Mouse (Mus musculus): Measurements from ENCODE around the gene Bnc1. TPM values are rescaled to one million over a fixed set of nuclear protein-coding genes. Genes with fewer than 3 reads are reported as not detected.

Bnc1 gene
- polyA plus RNA-seq, 1 experiment from 2014 or later, result 0.87 TPM

GRCm38 (mm10) chr7:82004228-82004627, 12.1 kb upstream of the Bnc1 start:
- no peak for DNase-seq (ENCODE audit: low spot score)
- WGBS, result 65% methylated on average over 2 of the region's 2 CpGs
- ATAC-seq (ENCODE audit: low FRiP score, low TSS enrichment), result no peak

GRCm38 (mm10) chr7:81999816-82000215, 7.7 kb upstream of the Bnc1 start:
- Histone ChIP-seq H3K4me1 (replicated peaks; ENCODE audit: control insufficient read depth, insufficient read depth) (no peaks in the 10 kb centered on the region), H3K4me3 (ENCODE audit: low read depth, low read length) (no peak overlapping the region), H3K4me2 (replicated peaks; ENCODE audit: low read depth) (no peak overlapping the region), H3K27ac (replicated peaks) (no peak overlapping the region), H3K9me3 (ENCODE audit: control insufficient read depth, low read length) (no peaks in the 10 kb centered on the region), H3K36me3 (ENCODE audit: control insufficient read depth, insufficient read depth, low read length) (no peaks in the 10 kb centered on the region), H3K27me3 (ENCODE audit: control insufficient read depth, insufficient read depth, low read length) (no peaks in the 10 kb centered on the region), H3K9ac (ENCODE audit: low read length) (no peak overlapping the region)
- TF ChIP-seq CTCF (IDR thresholded peaks at IDR 0.05; ENCODE audit: low read depth), result no peak
- TF ChIP-seq EP300 (optimal IDR thresholded peaks at IDR 0.05), result no peak
- ATAC-seq (ENCODE audit: low FRiP score, low TSS enrichment), result no peak
- DNase-seq (ENCODE audit: low spot score), result no peak
- 53% methylated on average over 2 of the region's 2 CpGs for WGBS

More at GRCm38 (mm10) chr7:82004228-82004627, 12.1 kb upstream of the Bnc1 start:
- no peak overlapping the region for H3K27ac ChIP-seq (replicated peaks)
- H3K27me3 ChIP-seq (ENCODE audit: control insufficient read depth, insufficient read depth, low read length), result no peaks in the 10 kb centered on the region
- H3K9me3 ChIP-seq (ENCODE audit: control insufficient read depth, low read length), result no peaks in the 10 kb centered on the region
- no peaks in the 10 kb centered on the region for H3K36me3 ChIP-seq (ENCODE audit: control insufficient read depth, insufficient read depth, low read length)
- no peak overlapping the region for H3K4me3 ChIP-seq (ENCODE audit: low read depth, low read length)
- H3K4me2 ChIP-seq (replicated peaks; ENCODE audit: low read depth), result no peak overlapping the region
- TF ChIP-seq EP300 (optimal IDR thresholded peaks at IDR 0.05) (no peak), CTCF (IDR thresholded peaks at IDR 0.05; ENCODE audit: low read depth) (no peak)
- H3K4me1 ChIP-seq (replicated peaks; ENCODE audit: control insufficient read depth, insufficient read depth), result no peaks in the 10 kb centered on the region
- no peak overlapping the region for H3K9ac ChIP-seq (ENCODE audit: low read length)

- Histone ChIP-seq H3K27ac (replicated peaks) (no peak overlapping the region), H3K4me1 (replicated peaks; ENCODE audit: control insufficient read depth, insufficient read depth) (no peaks in the 10 kb centered on the region), H3K9me3 (ENCODE audit: control insufficient read depth, low read length) (no peaks in the 10 kb centered on the region), H3K4me2 (replicated peaks; ENCODE audit: low read depth) (no peak overlapping the region), H3K36me3 (ENCODE audit: control insufficient read depth, insufficient read depth, low read length) (no peaks in the 10 kb centered on the region), H3K9ac (ENCODE audit: low read length) (no peak overlapping the region), H3K4me3 (ENCODE audit: low read depth, low read length) (no peak overlapping the region), H3K27me3 (ENCODE audit: control insufficient read depth, insufficient read depth, low read length) (no peaks in the 10 kb centered on the region)
- no peak for TF ChIP-seq CTCF (IDR thresholded peaks at IDR 0.05; ENCODE audit: low read depth)
- TF ChIP-seq EP300 (optimal IDR thresholded peaks at IDR 0.05), result no peak
- DNase-seq (ENCODE audit: low spot score), result no peak
- no peak for ATAC-seq (ENCODE audit: low FRiP score, low TSS enrichment)
- 56% methylated on average over 7 of the region's 7 CpGs for WGBS
Observed at GRCm38 (mm10) chr7:81999372-81999771, 7.3 kb upstream of the Bnc1 start.

GRCm38 (mm10) chr7:81995975-81996374, 3.9 kb upstream of the Bnc1 start:
- H3K27me3 ChIP-seq (ENCODE audit: control insufficient read depth, insufficient read depth, low read length), result peaks cover 10% of the 10 kb centered on the region
- ATAC-seq (ENCODE audit: low FRiP score, low TSS enrichment) (peak; percentile 51; the same call in 1 of the 2 replicates), DNase-seq (ENCODE audit: low spot score) (peak; percentile 21)
- H3K9ac ChIP-seq (ENCODE audit: low read length), result no peak overlapping the region
- WGBS, result 21% methylated on average over 9 of the region's 9 CpGs
- H3K27ac ChIP-seq (replicated peaks), result no peak overlapping the region
- no peaks in the 10 kb centered on the region for H3K36me3 ChIP-seq (ENCODE audit: control insufficient read depth, insufficient read depth, low read length)
- H3K4me2 ChIP-seq (replicated peaks; ENCODE audit: low read depth), result no peak overlapping the region
- H3K4me3 ChIP-seq (ENCODE audit: low read depth, low read length), result no peak overlapping the region
- no peaks in the 10 kb centered on the region for H3K9me3 ChIP-seq (ENCODE audit: control insufficient read depth, low read length)
- TF ChIP-seq EP300 (optimal IDR thresholded peaks at IDR 0.05) (no peak), CTCF (IDR thresholded peaks at IDR 0.05; ENCODE audit: low read depth) (no peak)
- H3K4me1 ChIP-seq (replicated peaks; ENCODE audit: control insufficient read depth, insufficient read depth), result no peaks in the 10 kb centered on the region

- H3K4me3 ChIP-seq (ENCODE audit: low read depth, low read length), result no peak overlapping the region
- no peaks in the 10 kb centered on the region for H3K36me3 ChIP-seq (ENCODE audit: control insufficient read depth, insufficient read depth, low read length)
- H3K9ac ChIP-seq (ENCODE audit: low read length), result no peak overlapping the region
- no peaks in the 10 kb centered on the region for H3K9me3 ChIP-seq (ENCODE audit: control insufficient read depth, low read length)
- H3K4me1 ChIP-seq (replicated peaks; ENCODE audit: control insufficient read depth, insufficient read depth), result no peaks in the 10 kb centered on the region
- peaks cover 10% of the 10 kb centered on the region for H3K27me3 ChIP-seq (ENCODE audit: control insufficient read depth, insufficient read depth, low read length)
- no peak overlapping the region for H3K27ac ChIP-seq (replicated peaks)
- DNase-seq (ENCODE audit: low spot score), result no peak
- H3K4me2 ChIP-seq (replicated peaks; ENCODE audit: low read depth), result no peak overlapping the region
- WGBS, result 82% methylated on average over 6 of the region's 6 CpGs
- ATAC-seq (ENCODE audit: low FRiP score, low TSS enrichment), result no peak
- no peak for TF ChIP-seq EP300 (optimal IDR thresholded peaks at IDR 0.05)
- no peak for TF ChIP-seq CTCF (IDR thresholded peaks at IDR 0.05; ENCODE audit: low read depth)
Observed at GRCm38 (mm10) chr7:81995126-81995525, 3.0 kb upstream of the Bnc1 start.

- DNase-seq (ENCODE audit: low spot score), result no peak
- no peak overlapping the region for H3K4me3 ChIP-seq (ENCODE audit: low read depth, low read length)
- peaks cover 10% of the 10 kb centered on the region for H3K27me3 ChIP-seq (ENCODE audit: control insufficient read depth, insufficient read depth, low read length)
- 53% methylated on average over 7 of the region's 7 CpGs for WGBS
- TF ChIP-seq CTCF (IDR thresholded peaks at IDR 0.05; ENCODE audit: low read depth), result no peak
- no peak for TF ChIP-seq EP300 (optimal IDR thresholded peaks at IDR 0.05)
- no peaks in the 10 kb centered on the region for H3K9me3 ChIP-seq (ENCODE audit: control insufficient read depth, low read length)
- no peaks in the 10 kb centered on the region for H3K36me3 ChIP-seq (ENCODE audit: control insufficient read depth, insufficient read depth, low read length)
- no peak overlapping the region for H3K27ac ChIP-seq (replicated peaks)
- ATAC-seq (ENCODE audit: low FRiP score, low TSS enrichment), result no peak
- H3K4me1 ChIP-seq (replicated peaks; ENCODE audit: control insufficient read depth, insufficient read depth), result no peaks in the 10 kb centered on the region
- H3K9ac ChIP-seq (ENCODE audit: low read length), result no peak overlapping the region
- H3K4me2 ChIP-seq (replicated peaks; ENCODE audit: low read depth), result peak overlapping the region; percentile 84
Observed at GRCm38 (mm10) chr7:81993140-81993539, 1.0 kb upstream of the Bnc1 start.
